Mouse (Mus musculus) hindbrain, embryonic 12.5 days (tissue): ENCODE measurements around the gene Bend5. TPM values are rescaled to one million over a fixed set of nuclear protein-coding genes. Genes with fewer than 3 reads are reported as not detected.
A peak's percentile ranks its signal among the peaks of the same experiment; 100 is the strongest.

ENCODE experiments used
- ATAC-seq: fragments of 200-750 bp; cut with Nextera tagmentation; 2 replicates; pipeline ENCODE4 v1.8.0; 2017; ENCODE audit warnings: moderate TSS enrichment; ENCODE audit not compliant: low FRiP score
- H3K27ac ChIP-seq: fragments of 300-500 bp; sonication (generic); 2 replicates; pipeline ENCODE4 v1.5.1; 2016; ENCODE audit warnings: mild to moderate bottlenecking
- H3K27me3 ChIP-seq: fragments of 300-500 bp; sonication (generic); 2 replicates; pipeline ENCODE4 v1.6.1; 2016; ENCODE audit warnings: mild to moderate bottlenecking
- H3K36me3 ChIP-seq: fragments of 300-500 bp; sonication (generic); 2 replicates; pipeline ENCODE4 v1.6.1; 2016; ENCODE audit warnings: mild to moderate bottlenecking
- H3K4me1 ChIP-seq: fragments of 300-500 bp; sonication (generic); 2 replicates; pipeline ENCODE4 v1.6.1; 2016
- H3K4me2 ChIP-seq: fragments of 300-500 bp; sonication (generic); replicated peaks from 2 replicates; pipeline ENCODE4 v1.6.1; 2016; ENCODE audit warnings: mild to moderate bottlenecking
- H3K4me3 ChIP-seq: fragments of 300-500 bp; sonication (generic); 2 replicates; pipeline ENCODE4 v1.5.1; 2016; ENCODE audit warnings: mild to moderate bottlenecking
- H3K9ac ChIP-seq: fragments of 300-500 bp; sonication (generic); 2 replicates; pipeline ENCODE4 v1.6.1; 2016; ENCODE audit warnings: mild to moderate bottlenecking, moderate library complexity
- H3K9me3 ChIP-seq: fragments of 300-500 bp; sonication (generic); replicated peaks from 2 replicates; pipeline ENCODE4 v1.6.1; 2016; ENCODE audit warnings: mild to moderate bottlenecking
- WGBS: fragments of 180-500 bp; shearing (Covaris S2); methylation state at CpG from one replicate; pipeline ENCODE4 v1.1.7; 2016; 5-methylcytosine and 5-hydroxymethylcytosine counted together
- polyA plus RNA-seq: library from polyadenylated mRNA; unstranded; fragments of >200 nt; fragmentation: Nextera tagmentation; extraction: Ambion mirVana; gene quantifications from 2 replicates; pipeline ENCODE4 v1.2.1, GENCODE M21; 2016

Gene Bend5
- polyA plus RNA-seq, 1 experiment from 2014 or later: 70.2 TPM

GRCm38 (mm10) chr4:111495949-111496348 is 81.1 kb downstream of the Bend5 start:
- ATAC-seq: peak; percentile 21; the same call in 1 of the 2 replicates
- H3K27me3 ChIP-seq: no peaks in the 10 kb centered on the region
- WGBS: 14% methylated on average over 2 of the region's 2 CpGs
- no peak overlapping the region for H3K4me2 ChIP-seq
- H3K4me3 ChIP-seq: no peak overlapping the region
- no peaks in the 10 kb centered on the region for H3K36me3 ChIP-seq
- no peaks in the 10 kb centered on the region for H3K9me3 ChIP-seq
- H3K27ac ChIP-seq: no peak overlapping the region
- H3K9ac ChIP-seq: no peak overlapping the region
- 0 out of 2 replicates have a peak, but pooled peaks cover 2% of the 10 kb centered on the region for H3K4me1 ChIP-seq

DNA sequence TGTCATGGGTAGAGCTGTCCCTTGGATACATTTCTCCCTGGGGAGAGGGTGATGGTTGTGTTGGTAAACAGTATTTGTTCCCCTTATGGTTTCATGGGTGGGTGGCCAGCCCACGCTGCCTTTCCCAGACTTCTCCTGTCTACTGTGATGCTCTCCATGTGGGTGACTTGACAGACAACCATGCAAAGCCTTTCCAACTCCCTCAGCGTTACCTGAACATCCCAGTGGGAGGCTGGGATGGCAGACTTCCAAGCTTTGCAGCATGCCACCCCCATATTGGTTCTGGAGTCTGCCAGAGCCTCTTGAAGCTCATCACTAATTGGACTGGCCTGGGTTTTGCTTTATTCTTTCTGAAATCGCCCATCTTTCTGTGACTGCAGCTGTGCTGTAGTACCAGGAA is 83.9 kb downstream of the Bend5 start:
- no peaks in the 10 kb centered on the region for H3K36me3 ChIP-seq
- H3K4me2 ChIP-seq: no peak overlapping the region
- ATAC-seq: no peak
- WGBS: 62% methylated on average over 3 of the region's 3 CpGs
- H3K9me3 ChIP-seq: no peaks in the 10 kb centered on the region
- H3K4me3 ChIP-seq: no peak overlapping the region
- 0 out of 2 replicates have a peak, but pooled peaks cover 1% of the 10 kb centered on the region for H3K4me1 ChIP-seq
- no peak overlapping the region for H3K9ac ChIP-seq
- no peak overlapping the region for H3K27ac ChIP-seq
- no peaks in the 10 kb centered on the region for H3K27me3 ChIP-seq

DNA sequence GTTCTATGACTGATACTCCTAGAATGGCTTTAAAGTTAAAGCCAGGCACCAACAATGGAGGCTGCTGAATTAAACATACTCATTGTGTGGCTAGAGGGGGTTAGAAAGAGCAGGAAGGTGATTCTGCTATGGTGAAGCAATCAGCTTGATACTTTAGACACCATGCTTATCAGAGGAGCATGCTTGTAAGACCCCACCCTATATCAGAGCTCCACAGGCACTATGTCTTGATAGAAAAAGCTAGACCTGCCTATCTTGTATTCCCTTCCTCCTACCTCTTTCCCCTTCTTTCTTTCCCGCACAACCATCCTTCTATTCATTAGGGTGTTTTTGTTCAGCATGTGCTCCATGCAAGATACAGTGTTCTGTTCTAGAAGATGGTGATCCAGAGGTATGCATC is 86.6 kb downstream of the Bend5 start:
- 73% methylated on average over 1 of the region's 1 CpGs for WGBS
- Histone ChIP-seq H3K27me3 (no peaks in the 10 kb centered on the region), H3K36me3 (no peaks in the 10 kb centered on the region), H3K9ac (no peak overlapping the region), H3K4me3 (no peak overlapping the region), H3K4me1 (no peaks in the 10 kb centered on the region), H3K4me2 (no peak overlapping the region), H3K27ac (no peak overlapping the region), H3K9me3 (no peaks in the 10 kb centered on the region)
- ATAC-seq: no peak

- Histone ChIP-seq H3K9me3 (no peaks in the 10 kb centered on the region), H3K4me3 (no peak overlapping the region), H3K4me1 (no peaks in the 10 kb centered on the region), H3K9ac (no peak overlapping the region), H3K27me3 (no peaks in the 10 kb centered on the region), H3K27ac (no peak overlapping the region), H3K4me2 (no peak overlapping the region), H3K36me3 (no peaks in the 10 kb centered on the region)
- ATAC-seq: no peak
- WGBS: 80% methylated on average over 5 of the region's 5 CpGs
Observed at GRCm38 (mm10) chr4:111502965-111503727, 88.3 kb downstream of the Bend5 start.

DNA sequence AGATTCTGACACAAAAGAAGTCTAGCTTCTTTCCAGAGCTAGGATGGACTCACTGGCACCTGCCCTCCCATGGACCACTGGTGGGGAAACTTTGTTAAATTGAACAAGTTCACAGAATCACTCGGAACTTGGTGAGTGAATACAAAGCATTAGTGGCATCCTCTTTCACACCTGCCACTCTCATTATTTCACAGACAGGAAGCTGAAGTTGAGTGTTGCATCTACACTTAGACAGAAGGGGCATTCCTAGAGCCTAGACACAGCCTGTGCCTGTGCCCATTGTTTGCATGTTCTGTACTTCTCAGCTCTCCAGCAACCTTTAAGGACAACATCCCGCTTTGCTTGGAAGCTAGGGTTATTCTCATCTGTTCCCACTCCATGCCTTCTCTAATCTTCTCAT is 90.1 kb downstream of the Bend5 start:
- no peak for ATAC-seq

More for the DNA sequence above, 90.1 kb downstream of the Bend5 start:
- Histone ChIP-seq H3K27ac (no peak overlapping the region), H3K36me3 (no peaks in the 10 kb centered on the region), H3K9me3 (no peaks in the 10 kb centered on the region), H3K4me2 (no peak overlapping the region), H3K27me3 (no peaks in the 10 kb centered on the region), H3K9ac (no peak overlapping the region), H3K4me1 (no peaks in the 10 kb centered on the region), H3K4me3 (no peak overlapping the region)
- WGBS: 96% methylated on average over 2 of the region's 2 CpGs
